Mouse (Mus musculus) liver, embryonic 15.5 days (tissue): ENCODE results near the gene Akap6. TPM values are rescaled to one million over a fixed set of nuclear protein-coding genes. Genes with fewer than 3 reads are reported as not detected.

Experiments used
- ATAC-seq: fragments of 200-750 bp; cut with Nextera tagmentation; 2 replicates; pipeline ENCODE4 v1.8.0; 2017; ENCODE audit warnings: moderate number of reproducible peaks, mild to moderate bottlenecking, moderate library complexity; ENCODE audit not compliant: insufficient read depth
- H3K27ac ChIP-seq: fragments of 300-500 bp; sonication (generic); replicated peaks from 2 replicates; pipeline ENCODE4 v1.5.1; 2015; ENCODE audit warnings: mild to moderate bottlenecking, inconsistent platforms
- H3K27me3 ChIP-seq: fragments of 300-500 bp; sonication (generic); 2 replicates; pipeline ENCODE4 v1.6.1; 2015; ENCODE audit warnings: mild to moderate bottlenecking, inconsistent platforms
- H3K36me3 ChIP-seq: fragments of 300-500 bp; sonication (generic); replicated peaks from 2 replicates; pipeline ENCODE4 v1.6.1; 2015; ENCODE audit warnings: moderate library complexity, mild to moderate bottlenecking, inconsistent platforms
- H3K4me1 ChIP-seq: fragments of 300-500 bp; sonication (generic); replicated peaks from 2 replicates; pipeline ENCODE4 v1.6.1; 2015; ENCODE audit warnings: inconsistent platforms
- H3K4me2 ChIP-seq: fragments of 300-500 bp; sonication (generic); 2 replicates; pipeline ENCODE4 v1.6.1; 2015; ENCODE audit warnings: moderate library complexity, mild to moderate bottlenecking, inconsistent platforms
- H3K4me3 ChIP-seq: fragments of 300-500 bp; sonication (generic); replicated peaks from 2 replicates; pipeline ENCODE4 v1.5.1; 2015; ENCODE audit warnings: mild to moderate bottlenecking, inconsistent platforms
- H3K9ac ChIP-seq: fragments of 300-500 bp; sonication (generic); 2 replicates; pipeline ENCODE4 v1.6.1; 2015; ENCODE audit warnings: moderate library complexity, mild to moderate bottlenecking, inconsistent platforms
- H3K9me3 ChIP-seq: fragments of 300-500 bp; sonication (generic); replicated peaks from 2 replicates; pipeline ENCODE4 v1.6.1; 2016; ENCODE audit warnings: inconsistent platforms
- WGBS: fragments of 180-500 bp; shearing (Covaris S2); methylation state at CpG from one replicate; pipeline ENCODE4 v1.1.7; 2015; ENCODE audit warnings: mixed read lengths; ENCODE audit not compliant: insufficient replicate concordance; 5-methylcytosine and 5-hydroxymethylcytosine counted together
- polyA plus RNA-seq: library from polyadenylated mRNA; unstranded; fragments of >200 nt; fragmentation: Nextera tagmentation; extraction: Ambion mirVana; gene quantifications from 2 replicates; pipeline ENCODE4 v1.2.1, GENCODE M21; 2015

The Akap6 gene
- polyA plus RNA-seq, 1 experiment from 2014 or later = 0.05 TPM

DNA sequence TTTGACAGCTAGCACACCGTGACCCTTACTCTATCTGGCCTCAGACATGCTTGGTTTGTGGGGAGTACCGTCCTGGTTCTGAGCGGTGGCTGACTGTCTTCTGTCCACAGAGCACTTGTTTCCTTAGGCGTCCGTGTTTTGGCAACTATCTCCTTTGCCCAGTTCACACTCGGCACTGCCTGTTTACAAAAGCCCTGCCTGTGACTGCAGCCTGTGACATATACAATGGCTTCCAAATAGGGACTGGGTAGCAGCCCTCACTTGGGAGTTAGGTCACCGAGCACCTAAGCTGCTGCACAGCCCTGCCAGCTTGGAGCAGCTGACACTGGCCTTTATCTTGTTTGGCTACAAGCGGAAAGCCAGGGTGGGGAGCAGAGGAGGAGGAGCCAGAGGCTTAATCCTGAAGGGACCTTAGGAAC lies 91.2 kb downstream of the Akap6 start:
- Histone ChIP-seq H3K4me3 (no peak overlapping the region), H3K27ac (no peak overlapping the region), H3K4me2 (no peak overlapping the region), H3K4me1 (no peaks in the 10 kb centered on the region), H3K9me3 (no peaks in the 10 kb centered on the region), H3K36me3 (no peaks in the 10 kb centered on the region), H3K9ac (no peak overlapping the region), H3K27me3 (no peaks in the 10 kb centered on the region; the same call in 1 of the 2 replicates)
- WGBS = 22% methylated on average over 8 of the region's 8 CpGs
- ATAC-seq = no peak

DNA sequence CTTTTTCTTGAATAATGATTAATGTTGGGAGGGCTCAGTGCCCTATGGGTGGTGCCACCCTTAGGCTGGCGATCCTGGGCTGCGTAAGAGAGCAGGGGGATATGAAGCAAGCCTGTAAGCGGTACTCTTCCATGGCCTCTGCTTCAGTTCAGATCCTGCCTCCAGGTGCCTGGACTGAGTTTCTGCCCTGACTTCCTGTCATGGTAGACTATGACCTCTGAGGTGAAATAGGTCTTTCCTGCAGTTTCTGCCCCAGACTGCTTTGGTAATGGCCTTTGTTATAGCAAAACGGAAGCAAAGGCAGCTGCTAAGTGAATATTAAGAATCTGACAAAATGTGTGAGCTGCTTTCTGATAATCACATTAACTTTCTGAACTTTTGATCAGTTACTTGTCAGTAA lies 94.9 kb downstream of the Akap6 start:
- Histone ChIP-seq H3K9me3 (no peaks in the 10 kb centered on the region), H3K4me1 (no peaks in the 10 kb centered on the region), H3K4me3 (no peak overlapping the region), H3K27me3 (no peaks in the 10 kb centered on the region; the same call in 1 of the 2 replicates), H3K27ac (no peak overlapping the region), H3K9ac (no peak overlapping the region), H3K4me2 (no peak overlapping the region), H3K36me3 (no peaks in the 10 kb centered on the region)
- 64% methylated on average over 4 of the region's 4 CpGs for WGBS
- ATAC-seq = no peak

DNA sequence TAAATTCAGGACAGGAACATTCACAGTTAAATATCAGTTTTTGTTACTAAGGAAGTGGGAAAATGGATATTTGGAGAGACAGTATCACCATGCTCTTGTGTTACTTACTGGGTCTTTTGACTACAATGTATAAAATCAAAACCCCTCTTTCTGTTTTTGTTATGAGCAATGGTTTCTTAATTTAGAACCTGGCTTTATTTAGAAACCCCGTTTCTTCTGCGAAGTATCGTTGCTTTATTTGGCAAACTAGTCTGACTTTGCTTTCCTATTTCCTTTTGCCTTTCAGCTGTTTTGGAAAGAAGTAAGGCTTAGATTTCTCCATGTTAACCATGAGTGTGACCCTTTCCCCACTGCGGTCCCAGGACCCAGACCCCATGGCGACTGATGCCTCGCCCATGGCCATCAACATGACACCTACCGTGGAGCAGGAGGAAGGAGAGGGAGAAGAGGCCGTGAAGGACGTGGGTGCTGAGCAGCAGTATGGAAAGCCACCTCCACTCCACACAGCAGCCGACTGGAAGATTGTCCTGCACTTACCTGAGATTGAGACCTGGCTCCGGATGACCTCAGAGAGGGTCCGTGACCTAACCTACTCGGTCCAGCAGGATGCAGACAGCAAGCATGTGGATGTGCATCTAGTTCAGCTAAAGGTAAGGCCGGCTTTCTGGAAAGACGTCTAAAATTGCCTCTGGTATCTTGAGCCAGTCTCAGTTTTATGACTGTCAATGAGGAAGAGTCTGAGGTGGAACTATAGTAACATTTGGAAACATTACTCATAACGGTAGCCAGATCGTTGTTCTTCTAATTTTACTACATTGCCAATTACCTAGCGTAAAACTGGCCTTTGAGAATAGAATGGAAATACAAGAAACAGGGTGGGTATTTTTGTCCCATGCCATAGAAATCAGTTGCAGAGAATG lies 96.6 kb downstream of the Akap6 start:
- H3K27me3 ChIP-seq = no peaks in the 10 kb centered on the region
- H3K4me1 ChIP-seq = no peaks in the 10 kb centered on the region
- no peak for ATAC-seq
- no peak overlapping the region for H3K4me2 ChIP-seq
- H3K4me3 ChIP-seq = no peak overlapping the region
- no peak overlapping the region for H3K9ac ChIP-seq
- no peak overlapping the region for H3K27ac ChIP-seq
- no peaks in the 10 kb centered on the region for H3K36me3 ChIP-seq
- no peaks in the 10 kb centered on the region for H3K9me3 ChIP-seq
- 73% methylated on average over 18 of the region's 18 CpGs for WGBS

GRCm38 (mm10) chr12:52796471-52796795 lies 97.2 kb downstream of the Akap6 start:
- no peak overlapping the region for H3K4me2 ChIP-seq
- ATAC-seq = no peak
- H3K36me3 ChIP-seq = no peaks in the 10 kb centered on the region
- no peaks in the 10 kb centered on the region for H3K9me3 ChIP-seq
- 48% methylated on average over 4 of the region's 4 CpGs for WGBS
- H3K27ac ChIP-seq = no peak overlapping the region
- H3K27me3 ChIP-seq = no peaks in the 10 kb centered on the region
- no peak overlapping the region for H3K4me3 ChIP-seq
- no peaks in the 10 kb centered on the region for H3K4me1 ChIP-seq
- no peak overlapping the region for H3K9ac ChIP-seq

GRCm38 (mm10) chr12:52799717-52800116 lies 100.5 kb downstream of the Akap6 start:
- H3K4me2 ChIP-seq = no peak overlapping the region
- 66% methylated on average over 9 of the region's 9 CpGs for WGBS
- H3K27ac ChIP-seq = no peak overlapping the region
- H3K9me3 ChIP-seq = no peaks in the 10 kb centered on the region
- H3K36me3 ChIP-seq = no peaks in the 10 kb centered on the region
- no peak overlapping the region for H3K4me3 ChIP-seq
- ATAC-seq = no peak
- no peaks in the 10 kb centered on the region for H3K4me1 ChIP-seq
- no peaks in the 10 kb centered on the region for H3K27me3 ChIP-seq
- no peak overlapping the region for H3K9ac ChIP-seq

DNA sequence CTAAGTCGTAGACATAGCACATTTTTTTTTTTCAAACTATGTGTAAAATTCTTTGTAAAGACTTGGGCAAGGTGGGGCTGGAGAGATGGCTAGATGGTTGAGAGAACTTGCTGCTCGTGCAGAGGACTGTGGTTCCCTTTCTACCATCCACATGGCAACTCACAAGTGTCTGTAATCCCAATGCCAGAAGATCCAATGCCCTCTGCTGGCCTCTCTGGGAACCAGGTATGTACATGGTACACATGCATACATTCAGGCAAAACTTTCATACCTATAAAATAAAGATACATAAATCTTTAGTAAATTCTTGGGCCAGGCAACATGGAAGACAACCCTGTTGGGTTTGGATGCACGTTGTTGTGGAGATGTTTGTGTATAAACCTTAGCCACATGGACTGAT lies 107.1 kb downstream of the Akap6 start:
- Histone ChIP-seq H3K9me3 (no peaks in the 10 kb centered on the region), H3K4me2 (no peak overlapping the region), H3K27ac (no peak overlapping the region), H3K27me3 (no peaks in the 10 kb centered on the region), H3K9ac (no peak overlapping the region), H3K4me1 (no peaks in the 10 kb centered on the region), H3K4me3 (no peak overlapping the region), H3K36me3 (no peaks in the 10 kb centered on the region)
- WGBS = 48% methylated on average over 3 of the region's 3 CpGs
- ATAC-seq = no peak

GRCm38 (mm10) chr12:52818588-52818987 lies 119.4 kb downstream of the Akap6 start:
- Histone ChIP-seq H3K4me1 (no peaks in the 10 kb centered on the region), H3K36me3 (no peaks in the 10 kb centered on the region), H3K27me3 (no peaks in the 10 kb centered on the region), H3K9me3 (no peaks in the 10 kb centered on the region), H3K4me2 (no peak overlapping the region), H3K4me3 (no peak overlapping the region), H3K27ac (no peak overlapping the region), H3K9ac (no peak overlapping the region)
- WGBS = 30% methylated on average over 7 of the region's 7 CpGs
- no peak for ATAC-seq

DNA sequence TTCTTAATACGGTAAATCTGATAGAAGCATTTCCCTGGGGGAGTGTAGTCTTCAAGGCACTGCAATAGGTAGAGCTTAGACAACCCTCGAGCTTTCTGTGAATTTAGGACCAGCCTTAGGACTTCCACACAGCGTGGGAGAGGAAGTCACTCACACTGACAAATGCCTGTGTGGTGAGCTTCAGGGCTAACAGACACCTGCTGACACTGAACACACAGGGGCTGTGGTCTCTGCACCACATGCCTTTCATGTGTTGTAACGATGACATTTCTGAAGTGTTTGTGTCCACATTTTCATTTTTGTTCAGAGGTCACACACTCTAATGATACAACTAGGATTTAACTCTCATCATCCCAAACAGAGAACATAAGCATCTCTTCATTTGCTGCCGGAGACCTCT lies 125.6 kb downstream of the Akap6 start:
- Histone ChIP-seq H3K4me1 (no peaks in the 10 kb centered on the region), H3K27me3 (no peaks in the 10 kb centered on the region), H3K9ac (no peak overlapping the region), H3K27ac (no peak overlapping the region), H3K4me2 (no peak overlapping the region), H3K4me3 (no peak overlapping the region), H3K36me3 (no peaks in the 10 kb centered on the region), H3K9me3 (no peaks in the 10 kb centered on the region)
- ATAC-seq = no peak
- 41% methylated on average over 5 of the region's 5 CpGs for WGBS

- no peaks in the 10 kb centered on the region for H3K36me3 ChIP-seq
- H3K9ac ChIP-seq = no peak overlapping the region
- 17% methylated on average over 14 of the region's 14 CpGs for WGBS
- H3K4me1 ChIP-seq = no peaks in the 10 kb centered on the region
- no peak overlapping the region for H3K4me3 ChIP-seq
- H3K9me3 ChIP-seq = no peaks in the 10 kb centered on the region
- no peak overlapping the region for H3K27ac ChIP-seq
- ATAC-seq = no peak
- H3K27me3 ChIP-seq = no peaks in the 10 kb centered on the region
- no peak overlapping the region for H3K4me2 ChIP-seq
Observed at GRCm38 (mm10) chr12:52828944-52829736, 130.0 kb downstream of the Akap6 start.

GRCm38 (mm10) chr12:52831782-52832181 lies 132.6 kb downstream of the Akap6 start:
- Histone ChIP-seq H3K27ac (no peak overlapping the region), H3K9me3 (no peaks in the 10 kb centered on the region), H3K4me3 (no peak overlapping the region), H3K27me3 (no peaks in the 10 kb centered on the region), H3K9ac (no peak overlapping the region), H3K36me3 (no peaks in the 10 kb centered on the region), H3K4me1 (0 out of 2 replicates have a peak, but pooled peaks cover 2% of the 10 kb centered on the region), H3K4me2 (no peak overlapping the region)
- WGBS = 50% methylated on average over 9 of the region's 9 CpGs
- no peak for ATAC-seq

- Histone ChIP-seq H3K27me3 (no peaks in the 10 kb centered on the region), H3K4me3 (no peak overlapping the region), H3K9me3 (no peaks in the 10 kb centered on the region), H3K4me2 (no peak overlapping the region), H3K27ac (no peak overlapping the region), H3K36me3 (no peaks in the 10 kb centered on the region), H3K4me1 (0 out of 2 replicates have a peak, but pooled peaks cover 2% of the 10 kb centered on the region), H3K9ac (no peak overlapping the region)
- no peak for ATAC-seq
- 9% methylated on average over 4 of the region's 4 CpGs for WGBS
Observed at GRCm38 (mm10) chr12:52832230-52832629, 133.0 kb downstream of the Akap6 start.
